Mouse (Mus musculus) heart, postnatal 14 days (tissue): ENCODE measurements around the gene Olfr221. TPM values are rescaled to one million over a fixed set of nuclear protein-coding genes. Genes with fewer than 3 reads are reported as not detected.
"Not testable (repeated sequence)": the region's sequence is repeated elsewhere in the genome, so short reads cannot be mapped to it uniquely, and the experiment has no call there.

Source experiments
- DNase-seq, 2 experiments: peaks; one replicate each; pipeline ENCODE4 v3.0.0; 2021 to 2022
- intact Hi-C: fragments of 180-260 bp; cut with DNase I; formaldehyde crosslinking; loops from one replicate; pipeline ENCODE4 v1.15.1; 2025
- long read RNA-seq, 2 experiments: library from polyadenylated mRNA; stranded (forward); transcript quantifications; one replicate each; pipeline ENCODE4 v2.0.0; 2021
- total RNA-seq, 2 experiments: library from RNA; stranded (reverse); gene quantifications; 2 replicates each; pipeline ENCODE4 v1.2.3; 2021

The Olfr221 gene
- not detected for total RNA-seq
- long read RNA-seq, experiment 1: 0 reads
- long read RNA-seq, experiment 2: 0 reads

DNA sequence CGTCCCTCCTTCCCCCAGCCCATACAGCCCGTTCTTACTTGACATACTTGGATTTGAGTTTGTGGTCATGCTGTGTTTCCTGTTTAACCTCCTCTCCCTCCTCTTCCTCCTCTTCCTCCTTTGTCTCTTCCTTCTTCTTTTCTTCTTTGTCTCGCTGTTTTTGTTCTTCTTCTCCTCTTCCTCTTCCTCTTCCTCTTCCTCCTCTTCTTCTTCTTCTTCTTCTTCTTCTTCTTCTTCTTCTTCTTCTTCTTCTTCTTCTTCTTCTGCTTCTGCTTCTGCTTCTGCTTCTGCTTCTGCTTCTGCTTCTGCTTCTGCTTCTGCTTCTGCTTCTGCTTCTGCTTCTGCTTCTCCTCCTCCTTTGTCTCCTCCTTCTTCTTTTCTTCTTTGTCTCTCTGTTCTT is at the start of gene Olfr221:
TSS of gene Olfr221 (minus strand) at position 101 of the 400 bp plus-strand sequence.
- DNase-seq, intact Hi-C loops: not testable (repeated sequence)

DNA sequence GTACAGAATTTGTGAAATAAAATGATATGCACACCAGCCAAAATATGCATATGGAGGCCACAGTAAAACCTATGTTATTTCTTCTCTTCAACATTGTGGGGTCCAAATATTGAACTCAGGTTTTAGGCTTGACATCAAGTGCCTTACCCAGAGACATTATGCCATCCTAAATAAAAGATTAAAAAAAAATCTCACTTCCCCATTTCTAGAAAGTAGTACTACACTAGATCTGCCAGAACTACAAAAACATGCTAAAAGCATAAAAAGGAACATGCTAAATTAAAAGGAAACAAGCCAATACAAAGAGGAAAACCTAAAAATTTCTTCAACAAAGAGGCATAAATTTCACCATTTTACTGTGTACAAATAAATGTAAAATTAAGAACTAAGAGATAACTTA is 40.8 kb upstream of the Olfr221 start:
- intact Hi-C loops: no loop called here
- DNase-seq: no peak

DNA sequence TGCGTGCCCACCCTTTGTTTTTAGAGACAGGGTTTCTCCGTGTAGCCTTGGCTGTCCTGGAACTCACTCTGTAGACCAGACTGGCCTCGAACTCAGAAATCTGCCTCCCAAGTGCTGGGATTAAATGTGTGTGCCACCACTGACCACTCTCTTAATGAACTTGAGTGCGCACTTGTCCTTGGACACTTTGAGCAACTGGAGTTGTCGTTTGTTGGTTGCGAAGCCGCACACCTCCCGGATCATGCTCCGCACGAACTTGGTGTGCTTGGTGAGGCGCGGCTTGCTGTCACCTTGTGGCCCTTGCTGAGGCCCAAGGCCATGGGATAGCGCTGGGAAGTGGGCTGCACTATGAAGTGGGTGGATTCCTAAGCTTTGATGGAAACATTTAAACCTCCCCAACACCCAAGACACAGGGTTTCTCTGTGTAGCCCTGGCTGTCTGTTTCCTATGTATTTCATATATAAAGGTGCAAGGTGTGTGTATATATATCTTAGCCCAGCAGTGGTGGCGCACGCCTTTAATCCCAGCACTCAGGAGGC is 29.4 kb upstream of the Olfr221 start:
- intact Hi-C loops: no loop called here
- no peak for DNase-seq

DNA sequence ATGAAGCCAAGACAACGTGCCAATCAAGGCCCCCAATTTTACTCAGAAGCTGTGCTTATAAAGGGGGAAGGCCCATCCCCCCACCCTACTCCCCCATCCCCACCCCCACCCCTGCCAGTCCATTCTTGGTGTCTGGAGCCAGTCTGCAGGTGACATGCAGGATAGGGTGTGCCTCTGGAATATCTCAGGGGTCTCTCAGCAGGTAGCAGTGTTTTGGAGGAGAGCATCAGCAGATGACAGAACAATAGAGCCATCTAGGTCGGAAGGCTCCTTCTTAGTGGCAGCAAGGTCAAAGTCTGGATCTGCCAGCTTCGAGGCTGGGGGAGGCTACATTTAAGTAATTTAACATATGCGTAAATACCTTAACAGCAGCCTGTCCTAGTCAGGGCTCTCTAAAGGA is 23.9 kb upstream of the Olfr221 start:
- intact Hi-C loops: no loop called here
- no peak for DNase-seq

- no peak for DNase-seq
- intact Hi-C loops: no loop called here
Measured at GRCm38 (mm10) chr14:52061798-52062197, 19.5 kb upstream of the Olfr221 start.

- intact Hi-C loops: no loop called here
- DNase-seq: no peak
Measured at GRCm38 (mm10) chr14:52060800-52061199, 18.5 kb upstream of the Olfr221 start.

GRCm38 (mm10) chr14:52059982-52060381 is 17.7 kb upstream of the Olfr221 start:
- intact Hi-C loops: no loop called here
- no peak for DNase-seq

GRCm38 (mm10) chr14:52052720-52053119 is 10.5 kb upstream of the Olfr221 start:
- intact Hi-C loops, DNase-seq: not testable (repeated sequence)

- DNase-seq: no peak
- intact Hi-C loops: no loop called here
Measured at GRCm38 (mm10) chr14:52045966-52046565, 3.8 kb upstream of the Olfr221 start.

DNA sequence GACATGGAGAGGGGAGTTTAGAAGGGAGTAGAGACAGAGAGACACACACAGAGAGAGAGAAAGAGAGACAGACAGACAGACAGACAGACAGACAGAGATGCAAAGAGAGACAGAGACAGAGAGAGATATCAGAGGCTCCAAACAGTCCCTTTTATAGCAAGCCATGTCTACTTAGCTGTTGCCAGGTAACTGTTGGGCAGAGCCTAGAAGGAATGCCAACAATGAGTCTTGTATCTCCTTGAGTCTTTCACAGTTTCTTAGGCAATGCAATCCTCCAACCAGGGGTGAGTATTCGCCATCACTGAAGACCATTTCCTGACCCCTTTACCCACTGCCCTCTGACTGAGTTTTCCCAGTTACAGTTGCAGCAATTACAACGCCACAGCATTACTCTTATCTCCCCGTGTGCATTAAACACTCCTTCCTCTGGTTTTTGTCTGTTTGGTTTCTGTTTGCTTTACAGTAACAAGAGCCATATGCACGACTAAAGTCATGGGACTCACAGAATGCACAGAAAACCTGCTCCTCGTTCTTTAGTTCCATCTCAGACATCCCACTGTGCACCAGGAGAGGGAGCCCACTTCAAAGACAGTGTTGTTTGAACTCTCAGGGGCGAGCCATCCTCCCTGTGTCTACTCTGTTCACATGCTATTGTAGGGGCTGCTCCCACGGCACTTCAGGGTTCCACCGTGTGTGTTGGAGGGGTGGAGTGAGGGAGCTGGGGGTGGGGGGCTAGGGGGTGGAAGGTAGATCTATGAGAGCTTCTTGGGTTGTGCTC is 2.8 kb upstream of the Olfr221 start:
- DNase-seq: peak in 1 of 2 experiments; percentile 32
- intact Hi-C loops: no loop called here

DNA sequence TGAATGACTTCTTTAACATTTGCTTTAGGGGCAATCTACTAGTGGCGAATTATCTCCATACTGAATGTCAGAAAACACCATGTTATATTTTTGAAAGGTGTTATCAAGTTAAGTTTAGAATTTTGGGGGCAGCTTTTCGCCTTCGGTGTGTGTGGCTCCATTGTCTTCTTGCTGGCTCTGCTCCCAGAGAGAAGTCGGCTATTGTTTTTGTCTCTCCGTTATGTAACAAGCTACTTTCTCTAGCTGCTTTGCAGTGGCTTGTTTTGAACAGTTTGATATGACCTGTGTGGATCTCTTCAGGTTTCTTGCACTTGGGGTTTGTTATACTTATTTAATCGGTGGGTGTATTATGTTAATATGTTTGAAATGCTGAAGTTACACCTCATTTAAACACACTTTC is 1.2 kb upstream of the Olfr221 start:
- intact Hi-C loops: no loop called here
- DNase-seq: peak in 1 of 2 experiments; percentile 14

DNA sequence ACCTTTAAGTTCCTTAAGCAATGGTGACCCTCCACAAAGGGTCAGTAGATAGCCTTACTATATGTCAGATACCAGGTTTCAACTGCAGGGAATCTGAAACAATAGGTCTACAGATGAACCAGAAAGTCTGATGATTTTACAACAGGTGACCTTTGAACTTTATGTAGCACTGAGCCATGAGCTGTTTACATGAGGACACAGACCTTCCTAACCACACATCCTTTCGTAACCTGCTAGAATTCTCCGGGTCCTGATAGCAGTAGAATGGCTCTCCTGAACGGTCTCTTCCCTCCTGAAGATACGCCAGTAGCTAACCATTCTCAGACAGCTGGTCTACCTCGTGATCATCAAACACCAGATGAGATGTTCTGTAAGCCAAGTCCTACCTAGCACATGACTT is 2.9 kb downstream of the Olfr221 start:
- intact Hi-C loops: no loop called here
- no peak for DNase-seq

GRCm38 (mm10) chr14:52035926-52036325 is 6.3 kb downstream of the Olfr221 start:
- intact Hi-C loops: no loop called here
- no peak for DNase-seq

- intact Hi-C loops: no loop called here
Measured at GRCm38 (mm10) chr14:52026342-52026741, 15.9 kb downstream of the Olfr221 start.

GRCm38 (mm10) chr14:52024133-52024532 is 18.1 kb downstream of the Olfr221 start:
- no peak for DNase-seq
- intact Hi-C loops: loop anchor here (5.0 kb wide), 1 partner anchor 78 kb away; the partner anchor contains the start of gene Hnrnpc

More at GRCm38 (mm10) chr14:52026342-52026741, 15.9 kb downstream of the Olfr221 start:
- no peak for DNase-seq

- intact Hi-C loops: loop anchor here (5.0 kb wide), 1 partner anchor 79 kb away; the partner anchor contains the start of gene Hnrnpc
- peak; percentile 85 to 89 for DNase-seq
Measured at GRCm38 (mm10) chr14:52022709-52023459, 19.4 kb downstream of the Olfr221 start.

DNA sequence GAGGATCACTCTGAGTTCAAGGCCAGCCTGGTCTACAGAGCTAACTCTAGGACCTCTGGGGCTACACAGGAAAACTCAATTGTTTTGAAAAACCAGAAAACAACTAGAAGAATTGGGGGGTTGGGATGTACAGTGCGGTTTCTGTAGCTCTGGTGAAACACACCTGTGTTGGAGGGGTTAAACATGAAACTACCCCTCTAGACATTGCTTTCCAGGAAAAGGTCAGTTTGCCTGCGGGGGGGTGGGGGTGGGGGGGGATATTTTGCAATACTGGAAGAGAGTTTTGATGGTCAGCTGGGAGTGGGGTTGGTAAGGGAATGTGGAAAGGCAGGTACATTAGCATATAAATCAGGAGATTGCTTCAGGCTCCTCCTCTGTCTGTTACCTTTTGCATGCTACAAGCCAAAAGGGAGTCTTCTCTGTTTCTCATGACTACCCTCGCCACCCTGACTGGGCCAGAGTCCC is 20.0 kb downstream of the Olfr221 start:
- intact Hi-C loops: loop anchor here (5.0 kb wide), 1 partner anchor 80 kb away; the partner anchor contains the start of gene Hnrnpc

GRCm38 (mm10) chr14:52021568-52022212 is 20.6 kb downstream of the Olfr221 start:
- intact Hi-C loops: loop anchor here (5.0 kb wide), 1 partner anchor 81 kb away; the partner anchor contains the start of gene Hnrnpc

More for the DNA sequence above, 20.0 kb downstream of the Olfr221 start:
- DNase-seq: no peak

DNA sequence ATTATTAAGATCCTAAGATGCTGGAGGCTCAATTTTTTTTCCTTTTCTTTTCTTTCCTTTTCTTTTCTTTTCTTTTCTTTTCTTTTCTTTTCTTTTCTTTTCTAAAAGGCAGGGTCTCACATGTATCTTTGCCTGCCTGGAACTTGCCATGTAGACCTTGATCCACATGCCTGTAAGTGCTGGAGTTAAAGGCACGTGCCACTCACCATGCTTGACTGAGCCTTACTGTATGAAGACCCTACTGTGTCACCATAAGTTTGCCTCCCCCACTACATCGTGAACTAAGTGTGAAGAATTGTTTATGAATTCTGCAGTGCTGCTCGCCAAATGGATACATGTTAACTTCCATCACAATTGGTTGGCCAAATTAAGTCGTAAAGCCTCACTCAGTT is 21.1 kb downstream of the Olfr221 start:
- intact Hi-C loops: loop anchor here (5.0 kb wide), 1 partner anchor 81 kb away; the partner anchor contains the start of gene Hnrnpc
- DNase-seq: no peak

More at GRCm38 (mm10) chr14:52021568-52022212, 20.6 kb downstream of the Olfr221 start:
- no peak for DNase-seq
